Mouse (Mus musculus) liver, embryonic 16.5 days (tissue): ENCODE measurements around the gene Smoc2. TPM values are rescaled to one million over a fixed set of nuclear protein-coding genes. Genes with fewer than 3 reads are reported as not detected.
A peak's percentile ranks its signal among the peaks of the same experiment; 100 is the strongest.

ENCODE experiments used
- ATAC-seq: fragments of 200-750 bp; cut with Nextera tagmentation; 2 replicates; pipeline ENCODE4 v1.8.0; 2017; ENCODE audit warnings: low read depth, mild to moderate bottlenecking, moderate number of reproducible peaks, moderate library complexity
- H3K27ac ChIP-seq: fragments of 300-500 bp; sonication (generic); 2 replicates; pipeline ENCODE4 v1.5.1; 2014; ENCODE audit warnings: mild to moderate bottlenecking, low read length
- H3K27me3 ChIP-seq: fragments of 300-500 bp; sonication (generic); 2 replicates; pipeline ENCODE4 v1.6.1; 2014; ENCODE audit warnings: low read depth, low read length, mixed read lengths; ENCODE audit not compliant: control insufficient read depth, insufficient read depth
- H3K36me3 ChIP-seq: fragments of 300-500 bp; sonication (generic); 2 replicates; pipeline ENCODE4 v1.6.1; 2014; ENCODE audit warnings: mild to moderate bottlenecking; ENCODE audit not compliant: control insufficient read depth, insufficient read depth
- H3K4me1 ChIP-seq: fragments of 300-500 bp; sonication (generic); 2 replicates; pipeline ENCODE4 v1.6.1; 2014; ENCODE audit warnings: low read depth, low read length, mixed read lengths; ENCODE audit not compliant: control insufficient read depth
- H3K4me2 ChIP-seq: fragments of 300-500 bp; sonication (generic); 2 replicates; pipeline ENCODE4 v1.6.1; 2014; ENCODE audit warnings: low read depth, low read length, mixed read lengths
- H3K4me3 ChIP-seq: fragments of 300-500 bp; sonication (generic); 2 replicates; pipeline ENCODE4 v1.5.1; 2014; ENCODE audit warnings: low read depth, mild to moderate bottlenecking, low read length
- H3K9ac ChIP-seq: fragments of 300-500 bp; sonication (generic); 2 replicates; pipeline ENCODE4 v1.6.1; 2014; ENCODE audit warnings: low read depth, low read length
- H3K9me3 ChIP-seq: fragments of 300-500 bp; sonication (generic); replicated peaks from 2 replicates; pipeline ENCODE4 v1.6.1; 2016; ENCODE audit warnings: low read length; ENCODE audit not compliant: control insufficient read depth
- WGBS: fragments of 180-500 bp; shearing (Covaris S2); extraction: QIAGEN DNeasy Blood & Tissue Kit; methylation state at CpG from one replicate; pipeline ENCODE4 v1.1.7; 2014; ENCODE audit not compliant: insufficient replicate concordance; 5-methylcytosine and 5-hydroxymethylcytosine counted together
- polyA plus RNA-seq: library from polyadenylated mRNA; unstranded; fragments of >200 nt; fragmentation: Nextera tagmentation; extraction: Ambion mirVana; gene quantifications from 2 replicates; pipeline ENCODE4 v1.2.1, GENCODE M21; 2015

The Smoc2 gene
- 5.7 and 7.8 TPM in 2 replicates for polyA plus RNA-seq

DNA sequence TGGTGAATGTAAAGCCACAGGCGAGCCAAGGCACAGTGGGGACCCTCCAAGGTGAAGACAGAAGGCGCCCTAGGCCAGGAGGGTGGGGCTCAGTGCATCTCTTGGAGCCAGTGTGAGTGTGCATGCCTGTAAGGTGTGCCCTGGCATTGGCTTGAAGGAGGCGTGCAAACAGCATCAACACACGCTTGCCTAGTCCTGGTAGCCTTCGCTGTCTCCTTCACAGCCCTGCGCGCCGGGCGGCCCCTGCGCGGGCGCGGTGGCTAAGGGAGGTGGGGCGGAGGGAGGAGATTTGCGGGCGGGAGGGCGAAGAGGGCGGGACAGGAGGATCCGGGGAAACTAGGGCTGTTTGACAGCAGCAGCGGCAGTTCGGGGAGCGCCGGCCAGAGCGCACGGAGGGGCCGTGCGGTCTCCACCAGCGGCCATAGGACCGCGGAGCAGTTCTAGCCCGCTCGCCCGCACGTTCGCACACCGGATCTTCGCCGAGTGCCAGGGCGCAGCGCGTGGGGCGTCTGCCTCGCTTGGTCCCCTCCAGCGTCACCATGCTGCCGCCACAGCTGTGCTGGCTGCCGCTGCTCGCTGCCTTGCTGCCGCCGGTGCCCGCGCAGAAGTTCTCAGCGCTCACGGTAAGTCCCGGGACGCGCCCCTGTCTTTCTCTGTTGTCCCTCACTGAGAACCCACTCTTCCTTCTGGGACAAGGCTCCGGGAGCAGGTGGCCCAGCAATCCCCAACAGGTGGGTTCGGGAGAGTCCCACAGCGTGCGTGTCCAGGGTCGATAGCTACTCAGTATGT lies at the start of gene Smoc2:
Gene Smoc2, plus strand, starts transcription at position 330 of the 789 bp plus-strand sequence.
- peaks cover 50% of the 10 kb centered on the region for H3K27me3 ChIP-seq
- no peak for ATAC-seq

DNA sequence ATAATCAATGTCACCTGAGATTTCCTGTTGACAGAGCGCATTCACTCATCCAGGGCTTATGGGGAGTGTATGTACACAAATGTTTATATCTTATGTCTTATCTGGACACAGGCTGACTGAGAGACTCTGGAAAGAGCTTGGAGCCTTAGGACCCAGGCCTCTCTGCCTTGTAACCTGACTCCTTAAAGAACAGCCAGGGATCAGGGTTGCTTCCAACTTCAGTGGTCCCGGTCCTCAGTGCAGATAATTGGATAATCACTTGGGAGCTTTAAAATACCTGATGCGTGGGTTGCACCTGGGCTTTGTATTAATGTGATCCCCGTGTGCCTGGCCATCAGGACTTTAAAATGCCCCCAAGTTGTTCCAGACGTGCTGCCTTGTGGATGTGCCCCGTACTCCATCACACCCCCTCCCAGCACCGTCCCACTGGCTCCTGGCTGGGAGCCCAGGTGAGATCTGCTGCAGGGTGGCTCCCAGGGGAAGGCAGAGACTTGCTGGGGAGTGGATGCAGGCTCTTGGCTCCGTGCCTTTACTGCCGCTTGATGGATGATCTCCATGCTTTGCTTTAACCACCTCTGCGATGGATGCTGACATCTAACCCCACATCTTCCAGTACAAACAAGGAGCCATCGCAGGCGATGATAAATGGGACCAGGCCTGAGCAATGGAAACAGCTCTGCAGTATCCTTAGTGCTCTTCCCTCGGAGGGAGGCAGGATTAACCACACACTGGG lies 48.4 kb upstream of the Smoc2 start:
- no peak for ATAC-seq
- H3K27ac ChIP-seq, result no peak overlapping the region

More for the DNA sequence above, at the start of gene Smoc2:
- Histone ChIP-seq H3K4me1 (no peaks in the 10 kb centered on the region; the same call in 1 of the 2 replicates), H3K36me3 (no peaks in the 10 kb centered on the region), H3K9ac (no peak within 1 kb of the TSS), H3K4me3 (peak within 1 kb of the TSS; percentile 31; the same call in 1 of the 2 replicates), H3K9me3 (no peaks in the 10 kb centered on the region), H3K27ac (no peak within 1 kb of the TSS), H3K4me2 (peak within 1 kb of the TSS; percentile 30)
- WGBS, result under 1% methylated on average over 55 of the region's 61 CpGs

GRCm38 (mm10) chr17:14232629-14233028 lies 46.7 kb upstream of the Smoc2 start:
- WGBS, result 48% methylated on average over 3 of the region's 3 CpGs
- Histone ChIP-seq H3K4me3 (no peak overlapping the region), H3K27ac (no peak overlapping the region), H3K9ac (no peak overlapping the region), H3K4me2 (no peak overlapping the region), H3K4me1 (no peaks in the 10 kb centered on the region), H3K27me3 (no peaks in the 10 kb centered on the region), H3K9me3 (no peaks in the 10 kb centered on the region), H3K36me3 (no peaks in the 10 kb centered on the region)
- no peak for ATAC-seq

More for the DNA sequence above, 48.4 kb upstream of the Smoc2 start:
- no peaks in the 10 kb centered on the region for H3K27me3 ChIP-seq
- 19% methylated on average over 13 of the region's 13 CpGs for WGBS
- H3K9me3 ChIP-seq, result no peaks in the 10 kb centered on the region
- H3K4me1 ChIP-seq, result no peaks in the 10 kb centered on the region
- H3K9ac ChIP-seq, result no peak overlapping the region
- H3K36me3 ChIP-seq, result no peaks in the 10 kb centered on the region
- H3K4me2 ChIP-seq, result no peak overlapping the region
- H3K4me3 ChIP-seq, result no peak overlapping the region

GRCm38 (mm10) chr17:14233658-14234057 lies 45.6 kb upstream of the Smoc2 start:
- no peak overlapping the region for H3K27ac ChIP-seq
- H3K4me2 ChIP-seq, result no peak overlapping the region
- no peak overlapping the region for H3K9ac ChIP-seq
- no peaks in the 10 kb centered on the region for H3K36me3 ChIP-seq
- ATAC-seq, result no peak
- H3K9me3 ChIP-seq, result no peaks in the 10 kb centered on the region
- H3K27me3 ChIP-seq, result no peaks in the 10 kb centered on the region
- H3K4me1 ChIP-seq, result no peaks in the 10 kb centered on the region
- 29% methylated on average over 4 of the region's 4 CpGs for WGBS
- H3K4me3 ChIP-seq, result no peak overlapping the region

GRCm38 (mm10) chr17:14234774-14235389 lies 44.4 kb upstream of the Smoc2 start:
- no peak overlapping the region for H3K27ac ChIP-seq
- no peak for ATAC-seq
- WGBS, result 37% methylated on average over 12 of the region's 12 CpGs

DNA sequence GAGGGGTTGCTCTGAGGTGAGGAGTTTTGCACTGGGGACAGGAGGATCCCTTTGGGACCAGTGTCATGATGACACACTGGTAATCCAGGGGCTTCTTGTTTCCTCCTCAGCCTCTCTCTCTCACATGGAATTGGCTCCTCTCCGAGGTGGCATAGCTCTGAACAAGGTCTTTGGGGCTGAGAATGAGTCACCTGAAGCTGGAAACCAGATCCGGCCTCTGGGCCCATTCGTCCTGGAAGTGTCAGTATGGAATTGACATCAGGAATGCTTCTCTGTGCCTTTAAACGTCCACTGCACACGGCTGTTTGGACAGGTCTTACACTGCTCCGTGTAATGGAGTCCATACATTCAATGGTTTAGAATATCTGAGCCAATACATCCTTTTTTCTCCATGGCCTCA lies 42.2 kb upstream of the Smoc2 start:
- Histone ChIP-seq H3K4me2 (no peak overlapping the region), H3K4me3 (no peak overlapping the region), H3K9ac (no peak overlapping the region), H3K36me3 (no peaks in the 10 kb centered on the region), H3K27ac (no peak overlapping the region), H3K9me3 (no peaks in the 10 kb centered on the region), H3K27me3 (no peaks in the 10 kb centered on the region), H3K4me1 (no peaks in the 10 kb centered on the region)
- WGBS, result 42% methylated on average over 6 of the region's 6 CpGs
- no peak for ATAC-seq

More at GRCm38 (mm10) chr17:14234774-14235389, 44.4 kb upstream of the Smoc2 start:
- Histone ChIP-seq H3K4me2 (no peak overlapping the region), H3K9ac (no peak overlapping the region), H3K4me3 (no peak overlapping the region), H3K4me1 (no peaks in the 10 kb centered on the region), H3K27me3 (no peaks in the 10 kb centered on the region), H3K9me3 (no peaks in the 10 kb centered on the region), H3K36me3 (no peaks in the 10 kb centered on the region)

GRCm38 (mm10) chr17:14239960-14240359 lies 39.3 kb upstream of the Smoc2 start:
- Histone ChIP-seq H3K36me3 (no peaks in the 10 kb centered on the region), H3K27me3 (no peaks in the 10 kb centered on the region), H3K9ac (no peak overlapping the region), H3K27ac (no peak overlapping the region), H3K9me3 (no peaks in the 10 kb centered on the region), H3K4me2 (no peak overlapping the region), H3K4me3 (no peak overlapping the region), H3K4me1 (no peaks in the 10 kb centered on the region)
- ATAC-seq, result no peak
- 52% methylated on average over 10 of the region's 10 CpGs for WGBS

GRCm38 (mm10) chr17:14242634-14243033 lies 36.7 kb upstream of the Smoc2 start:
- no peak for ATAC-seq
- H3K4me3 ChIP-seq, result no peak overlapping the region
- no peaks in the 10 kb centered on the region for H3K27me3 ChIP-seq
- H3K9me3 ChIP-seq, result no peaks in the 10 kb centered on the region
- 60% methylated on average over 8 of the region's 8 CpGs for WGBS
- H3K36me3 ChIP-seq, result no peaks in the 10 kb centered on the region
- H3K9ac ChIP-seq, result no peak overlapping the region
- H3K27ac ChIP-seq, result no peak overlapping the region
- H3K4me1 ChIP-seq, result no peaks in the 10 kb centered on the region
- no peak overlapping the region for H3K4me2 ChIP-seq
